Mouse (Mus musculus): Measurements from ENCODE around the gene Zfp446.

DNA sequence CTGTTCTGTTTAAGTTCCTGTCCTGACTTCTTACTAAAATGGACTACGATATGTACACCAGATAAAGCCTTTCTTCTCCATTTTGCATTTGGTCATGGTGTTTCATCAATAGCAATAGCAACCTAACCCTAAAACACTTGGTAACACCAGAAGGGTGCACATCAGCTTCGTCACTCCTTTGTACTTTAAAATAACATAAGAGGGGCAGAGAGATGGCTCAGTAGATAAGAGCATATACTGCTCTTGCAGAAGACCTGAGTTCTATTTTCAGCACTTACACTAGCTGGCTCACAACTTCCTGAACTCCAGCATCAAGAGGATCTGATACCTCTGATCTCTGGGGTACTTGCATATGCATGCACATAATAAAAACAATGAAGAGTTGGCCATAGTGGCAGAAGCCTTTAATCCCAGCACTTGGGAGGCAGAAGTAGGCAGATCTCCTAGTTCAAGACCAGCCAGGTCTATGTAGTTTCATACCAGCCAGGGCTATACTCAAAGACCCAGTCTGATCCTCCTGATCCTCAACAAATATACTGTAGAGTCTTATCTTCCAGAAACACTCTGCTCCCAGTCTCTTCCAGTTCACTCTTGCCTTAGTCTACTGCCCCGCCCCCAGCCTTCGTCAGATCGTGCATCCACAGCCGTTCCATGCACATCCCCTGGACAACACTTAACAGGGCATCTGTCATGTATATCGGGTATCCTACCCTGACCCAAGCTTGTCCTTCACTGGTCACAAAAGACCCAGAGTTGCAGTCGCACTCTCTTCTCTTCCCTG lies 10.0 kb downstream of the Zfp446 start:
- no peak for TF ChIP-seq CTCF (IDR thresholded peaks at IDR 0.05; ENCODE audit: borderline replicate concordance, control insufficient read depth, extremely low read depth, insufficient read depth, low read length, poor library complexity)
- no peak for TF ChIP-seq POLR2A (IDR thresholded peaks at IDR 0.05; ENCODE audit: control insufficient read depth, extremely low read depth, insufficient read depth, low read length, poor library complexity)
